Mouse (Mus musculus): ENCODE results near the gene Trpv3.

DNA sequence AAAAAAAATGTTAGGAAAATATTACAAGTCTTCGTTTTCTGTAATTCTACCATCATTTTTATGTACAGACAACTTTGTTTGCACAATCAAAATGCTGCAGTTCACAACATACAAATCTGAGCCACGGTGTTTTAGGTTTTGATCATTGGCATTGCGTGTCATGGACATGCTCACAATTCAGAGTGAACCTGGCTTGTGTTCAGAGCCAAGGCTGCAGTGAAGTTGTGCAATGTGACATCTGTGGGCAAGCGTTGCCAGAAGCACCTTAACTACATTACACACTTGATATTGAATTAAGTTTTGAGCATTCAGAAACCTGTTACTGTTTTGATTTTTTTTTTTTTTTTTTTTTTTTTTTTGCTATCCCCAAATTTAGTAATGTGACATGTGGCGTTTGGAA, 37.1 kb upstream of the Trpv3 start:
- no peak for TF ChIP-seq GATA1 (IDR thresholded peaks at IDR 0.05; ENCODE audit: borderline replicate concordance, low read length)
- no peak for TF ChIP-seq FLI1 (IDR thresholded peaks at IDR 0.05; ENCODE audit: low read length)
